Mouse (Mus musculus) small intestine, adult 2 months (tissue): ENCODE results near the gene Osbpl9. TPM values are rescaled to one million over a fixed set of nuclear protein-coding genes. Genes with fewer than 3 reads are reported as not detected.

Source experiments
- H3K27ac ChIP-seq: fragments of 200-500 bp; 2 replicates; pipeline ENCODE4 v1.5.1; 2012; ENCODE audit warnings: low read depth, low read length, control low read depth, inconsistent platforms; ENCODE audit not compliant: insufficient read depth
- H3K27me3 ChIP-seq: fragments of 200-500 bp; 2 replicates; pipeline ENCODE4 v1.6.1; 2012; ENCODE audit warnings: mild to moderate bottlenecking, moderate library complexity, low read length, inconsistent platforms; ENCODE audit not compliant: control insufficient read depth, insufficient read depth
- H3K36me3 ChIP-seq: fragments of 200-500 bp; 2 replicates; pipeline ENCODE4 v1.6.1; 2012; ENCODE audit warnings: mild to moderate bottlenecking, low read length, control low read depth, inconsistent platforms; ENCODE audit not compliant: control insufficient read depth, insufficient read depth
- H3K4me1 ChIP-seq: fragments of 200-500 bp; 2 replicates; pipeline ENCODE4 v1.6.1; 2012; ENCODE audit warnings: low read length, inconsistent platforms, mixed read lengths; ENCODE audit not compliant: control insufficient read depth, insufficient read depth, insufficient read length
- H3K4me3 ChIP-seq: fragments of 200-500 bp; 2 replicates; pipeline ENCODE4 v1.5.1; 2012; ENCODE audit warnings: low read depth, mild to moderate bottlenecking, control low read depth, inconsistent platforms, low read length, moderate library complexity
- CTCF ChIP-seq: fragments of 200-500 bp; IDR thresholded peaks from 2 replicates; pipeline ENCODE4 v1.5.1; 2012; ENCODE audit warnings: low read depth, mild to moderate bottlenecking, control low read depth, inconsistent platforms, low read length, moderate library complexity, mixed read lengths; ENCODE audit not compliant: insufficient replicate concordance, insufficient read length; ENCODE audit errors: extremely low read depth
- POLR2A ChIP-seq: fragments of 200-500 bp; IDR thresholded peaks from 2 replicates; pipeline ENCODE4 v1.6.1; 2012; ENCODE audit warnings: low read depth, mild to moderate bottlenecking, control low read depth, inconsistent platforms, low read length, moderate library complexity
- WGBS: fragments of 180-500 bp; shearing (Covaris S2); methylation state at CpG from one replicate; pipeline ENCODE4 v1.1.7; 2018; 5-methylcytosine and 5-hydroxymethylcytosine counted together
- polyA plus RNA-seq: library from polyadenylated mRNA; depleted of rRNA; stranded (reverse); fragments of >200 nt; gene quantifications from 2 replicates; pipeline ENCODE4 v1.2.3, GENCODE M21; 2012

The Osbpl9 gene
- polyA plus RNA-seq, 1 experiment: 29.5 TPM

DNA sequence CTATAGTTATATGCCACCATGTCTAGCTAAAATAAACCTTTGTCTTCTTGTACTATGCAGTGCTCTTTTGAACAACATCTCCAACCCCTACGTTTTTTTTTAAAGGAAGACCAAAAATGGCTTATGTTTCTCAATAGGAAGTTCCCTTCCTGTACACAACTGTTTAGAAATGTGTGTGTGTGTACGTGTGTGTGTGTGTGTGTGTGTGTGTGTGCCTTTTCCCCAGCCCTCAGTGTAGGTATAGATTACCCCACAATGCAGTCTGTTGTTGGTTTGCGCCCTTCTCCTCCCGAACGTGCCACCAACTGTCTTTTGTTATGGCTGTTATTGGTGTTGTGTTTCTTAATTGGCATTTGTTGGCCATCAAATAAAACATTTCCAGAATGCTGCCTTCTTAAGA lies 5.5 kb upstream of the Osbpl9 start:
- H3K27me3 ChIP-seq: no peaks in the 10 kb centered on the region
- no peak for TF ChIP-seq POLR2A
- 88% methylated on average over 5 of the region's 5 CpGs for WGBS
- H3K27ac ChIP-seq: no peak overlapping the region
- peaks cover 3% of the 10 kb centered on the region; the same call in 1 of the 2 replicates for H3K4me1 ChIP-seq
- H3K36me3 ChIP-seq: no peaks in the 10 kb centered on the region
- no peak overlapping the region for H3K4me3 ChIP-seq

DNA sequence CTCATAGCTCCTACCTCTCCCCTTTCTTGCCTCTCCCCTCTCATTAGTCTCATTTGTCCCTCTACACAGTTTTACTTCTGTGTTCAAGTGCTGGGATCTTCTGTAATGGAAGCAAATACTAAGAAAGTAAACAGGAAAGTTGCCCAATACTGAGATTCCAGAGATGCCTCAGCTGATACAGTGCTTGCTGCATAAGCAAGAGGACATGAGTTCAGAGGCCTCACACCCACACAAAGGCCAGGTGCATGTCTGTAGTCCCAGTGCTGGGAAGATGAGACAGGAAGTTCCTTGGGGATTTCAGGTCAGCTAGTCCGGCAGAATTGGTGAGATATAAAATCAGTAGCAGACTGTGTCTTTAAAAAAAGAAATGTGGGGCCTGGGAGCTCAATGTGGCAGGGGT lies 2.3 kb upstream of the Osbpl9 start:
- no peaks in the 10 kb centered on the region for H3K36me3 ChIP-seq
- WGBS: 59% methylated on average over 1 of the region's 1 CpGs
- no peak overlapping the region for H3K27ac ChIP-seq
- H3K4me3 ChIP-seq: no peak overlapping the region
- H3K4me1 ChIP-seq: no peaks in the 10 kb centered on the region
- H3K27me3 ChIP-seq: no peaks in the 10 kb centered on the region
- no peak for TF ChIP-seq POLR2A
- TF ChIP-seq CTCF: no peak

DNA sequence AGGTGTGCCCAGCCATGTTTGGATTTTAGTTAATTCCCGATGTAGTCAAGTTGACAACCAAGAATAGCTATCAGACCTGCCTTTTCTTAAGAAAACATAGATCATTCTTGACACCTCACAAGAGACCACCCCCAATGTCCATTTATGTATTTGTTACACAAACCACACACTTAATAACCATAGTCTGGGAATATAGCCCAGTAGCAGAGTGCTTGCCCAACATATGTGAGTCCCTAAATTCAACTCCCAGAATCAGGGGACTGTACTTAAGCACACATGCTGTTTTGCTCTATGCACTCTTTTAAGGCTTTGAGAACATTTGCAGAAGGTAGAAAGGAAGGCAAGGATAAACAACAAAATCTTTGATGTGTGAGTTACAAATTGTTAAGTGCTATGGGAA lies 1.9 kb upstream of the Osbpl9 start:
- no peak overlapping the region for H3K27ac ChIP-seq
- H3K27me3 ChIP-seq: no peaks in the 10 kb centered on the region
- WGBS: 86% methylated on average over 1 of the region's 1 CpGs
- no peaks in the 10 kb centered on the region for H3K36me3 ChIP-seq
- H3K4me3 ChIP-seq: no peak overlapping the region
- no peaks in the 10 kb centered on the region for H3K4me1 ChIP-seq
- no peak for TF ChIP-seq CTCF

DNA sequence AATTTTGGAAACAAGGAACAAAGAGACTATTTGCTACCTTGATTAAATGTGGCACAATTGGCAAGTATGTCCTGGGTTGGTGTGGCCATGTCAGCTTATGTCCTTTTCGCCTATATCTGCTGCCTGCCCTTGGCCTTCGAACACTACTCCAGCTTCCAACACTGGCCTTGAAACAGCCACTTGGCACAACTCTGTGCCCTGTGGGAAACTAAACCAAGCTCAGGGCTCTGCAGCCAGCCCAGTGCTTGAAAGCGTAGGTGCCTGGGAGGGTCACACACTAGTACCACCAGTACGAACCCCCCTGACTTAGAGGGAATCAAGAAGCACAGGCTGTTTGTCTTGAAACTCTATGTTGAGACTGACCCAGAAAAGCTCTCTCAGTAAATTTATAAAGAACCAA lies 3.0 kb downstream of the Osbpl9 start:
- H3K4me3 ChIP-seq: no peak overlapping the region
- WGBS: 94% methylated on average over 4 of the region's 4 CpGs
- no peak overlapping the region for H3K27ac ChIP-seq
- TF ChIP-seq CTCF (no peak), POLR2A (no peak)
- H3K27me3 ChIP-seq: no peaks in the 10 kb centered on the region
- H3K4me1 ChIP-seq: no peaks in the 10 kb centered on the region
- no peaks in the 10 kb centered on the region for H3K36me3 ChIP-seq

DNA sequence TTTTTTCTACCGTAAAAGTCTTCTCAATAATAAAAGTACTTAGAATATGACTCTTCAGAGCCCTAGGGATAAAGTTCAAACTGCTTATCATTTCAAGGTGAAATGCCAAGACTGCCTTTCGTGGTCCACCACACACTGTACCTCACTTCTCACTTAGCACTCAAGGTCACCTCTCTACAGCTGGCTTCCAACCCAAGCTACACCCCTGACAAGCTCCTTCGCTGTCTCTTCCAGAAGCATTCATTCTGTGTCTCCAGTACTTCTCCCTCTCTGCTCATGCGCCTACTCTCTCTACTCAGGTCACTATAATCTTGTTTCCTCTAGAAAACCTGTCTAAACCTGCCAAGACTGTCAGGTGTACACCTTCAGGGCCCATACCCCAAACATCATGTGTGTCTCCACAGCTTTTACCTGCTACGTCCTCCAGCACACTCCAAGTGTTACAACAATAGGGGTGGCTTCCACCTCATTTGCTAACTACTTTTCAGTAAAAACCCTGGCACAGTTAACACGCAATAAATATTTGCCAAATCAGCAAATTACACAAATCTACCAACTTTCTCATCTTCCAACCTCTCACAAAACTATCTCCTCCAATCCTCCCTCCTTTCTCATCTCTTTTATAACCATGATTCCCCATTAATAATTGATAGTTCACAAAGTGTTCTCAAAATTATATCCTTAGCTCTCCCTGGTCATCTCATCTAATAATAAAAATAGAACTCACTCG lies 6.0 kb downstream of the Osbpl9 start:
- WGBS: 62% methylated on average over 7 of the region's 7 CpGs
- no peak overlapping the region for H3K27ac ChIP-seq

DNA sequence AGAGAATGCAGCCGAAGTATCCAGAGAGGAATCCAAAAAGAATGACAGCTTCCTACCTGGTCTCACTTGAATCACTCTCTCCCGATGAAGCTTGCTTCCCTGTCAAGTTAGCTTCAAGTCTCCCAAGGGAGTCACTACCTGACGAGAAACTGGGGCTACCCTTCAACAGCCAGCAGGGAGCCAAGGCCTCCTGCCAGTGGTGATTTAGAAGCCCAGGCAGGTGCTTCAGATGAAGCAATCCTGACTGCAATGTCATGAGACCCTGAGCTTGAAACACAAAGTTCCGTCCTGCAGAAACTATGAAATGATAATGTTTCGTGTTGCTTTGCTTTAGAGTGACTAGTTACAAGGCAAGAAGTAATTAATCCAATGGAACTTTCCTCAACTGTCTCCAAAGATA lies 8.2 kb downstream of the Osbpl9 start:
- TF ChIP-seq POLR2A: no peak
- no peak for TF ChIP-seq CTCF
- Histone ChIP-seq H3K27me3 (no peaks in the 10 kb centered on the region), H3K36me3 (no peaks in the 10 kb centered on the region), H3K4me3 (no peak overlapping the region), H3K27ac (no peak overlapping the region), H3K4me1 (no peaks in the 10 kb centered on the region)
- 88% methylated on average over 5 of the region's 5 CpGs for WGBS

More for the DNA sequence above, 6.0 kb downstream of the Osbpl9 start:
- Histone ChIP-seq H3K27me3 (no peaks in the 10 kb centered on the region), H3K36me3 (no peaks in the 10 kb centered on the region), H3K4me3 (no peak overlapping the region), H3K4me1 (no peaks in the 10 kb centered on the region)
- TF ChIP-seq CTCF (no peak), POLR2A (no peak)

DNA sequence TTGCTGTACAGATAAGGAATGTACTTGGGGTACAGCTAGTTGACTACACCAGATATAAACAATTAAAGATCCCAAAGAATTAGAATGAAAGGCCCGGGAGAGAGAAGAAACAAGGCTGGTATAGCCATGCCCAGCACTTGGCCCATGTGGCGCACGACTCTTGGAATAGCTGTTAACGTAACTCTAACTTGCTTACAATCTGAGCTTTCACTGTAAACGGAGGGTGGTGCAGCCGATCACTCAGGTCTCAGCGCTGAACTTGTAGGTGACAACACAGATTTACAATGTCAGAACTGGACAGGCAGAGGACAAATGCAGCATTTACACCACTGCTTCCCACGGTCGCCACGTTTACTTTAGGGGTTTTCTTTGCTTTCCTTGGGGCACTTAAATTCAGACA lies 10.5 kb downstream of the Osbpl9 start:
- Histone ChIP-seq H3K27ac (no peak overlapping the region), H3K27me3 (no peaks in the 10 kb centered on the region), H3K4me3 (no peak overlapping the region), H3K4me1 (no peaks in the 10 kb centered on the region), H3K36me3 (no peaks in the 10 kb centered on the region)
- TF ChIP-seq CTCF (no peak), POLR2A (no peak)
- 79% methylated on average over 10 of the region's 10 CpGs for WGBS
